Mouse (Mus musculus): ENCODE measurements around the gene Swi5.

Gene Swi5

GRCm38 (mm10) chr2:32258887-32259533 is 28.9 kb downstream of the Swi5 start:
- peak; percentile 86 for DNase-seq

- no peak for DNase-seq
Measured at GRCm38 (mm10) chr2:32256273-32256672, 31.6 kb downstream of the Swi5 start.

GRCm38 (mm10) chr2:32254563-32254962 is 33.3 kb downstream of the Swi5 start:
- no peak for DNase-seq

- no peak for DNase-seq
Measured at GRCm38 (mm10) chr2:32253352-32253751, 34.5 kb downstream of the Swi5 start.

- DNase-seq, result no peak
Measured at GRCm38 (mm10) chr2:32252658-32253057, 35.2 kb downstream of the Swi5 start.

GRCm38 (mm10) chr2:32251791-32252527 is 35.9 kb downstream of the Swi5 start:
- DNase-seq, result peak; percentile 42

GRCm38 (mm10) chr2:32248377-32249361 is 39.2 kb downstream of the Swi5 start:
- DNase-seq, result peak; percentile 68

- no peak for DNase-seq
Measured at GRCm38 (mm10) chr2:32246741-32247140, 41.1 kb downstream of the Swi5 start.

- DNase-seq, result peak; percentile 65
Measured at GRCm38 (mm10) chr2:32242986-32243385, 44.9 kb downstream of the Swi5 start.

GRCm38 (mm10) chr2:32240591-32240990 is 47.3 kb downstream of the Swi5 start:
- DNase-seq, result no peak

- no peak for DNase-seq
Measured at GRCm38 (mm10) chr2:32238708-32239435, 49.0 kb downstream of the Swi5 start.

GRCm38 (mm10) chr2:32237571-32237970 is 50.3 kb downstream of the Swi5 start:
- DNase-seq, result no peak

- peak; percentile 84 for DNase-seq
Measured at GRCm38 (mm10) chr2:32236760-32237487, 51.0 kb downstream of the Swi5 start.

- peak; percentile 93 for DNase-seq
Measured at GRCm38 (mm10) chr2:32235886-32236759, 51.8 kb downstream of the Swi5 start, which contains the start of gene Pomt1. Gene Pomt1, plus strand, starts transcription at chr2:32236590.

GRCm38 (mm10) chr2:32235433-32235832 is 52.4 kb downstream of the Swi5 start:
- DNase-seq, result no peak
